Mouse (Mus musculus) forebrain, embryonic 13.5 days (tissue): ENCODE data around the gene Mapkapk5. TPM values are rescaled to one million over a fixed set of nuclear protein-coding genes. Genes with fewer than 3 reads are reported as not detected.
"Not testable (repeated sequence)": the region's sequence is repeated elsewhere in the genome, so short reads cannot be mapped to it uniquely, and the experiment has no call there.

Source experiments
- ATAC-seq: fragments of 200-750 bp; cut with Nextera tagmentation; 2 replicates; pipeline ENCODE4 v1.8.0; 2017
- H3K27ac ChIP-seq: fragments of 300-500 bp; sonication (generic); 2 replicates; pipeline ENCODE4 v1.5.1; 2015; ENCODE audit warnings: inconsistent platforms, mild to moderate bottlenecking, moderate library complexity
- H3K27me3 ChIP-seq: fragments of 300-500 bp; sonication (generic); 2 replicates; pipeline ENCODE4 v1.6.1; 2015; ENCODE audit warnings: mild to moderate bottlenecking, inconsistent platforms
- H3K36me3 ChIP-seq: fragments of 300-500 bp; sonication (generic); 2 replicates; pipeline ENCODE4 v1.6.1; 2015; ENCODE audit warnings: mild to moderate bottlenecking, inconsistent platforms; ENCODE audit not compliant: poor library complexity, severe bottlenecking
- H3K4me1 ChIP-seq: fragments of 300-500 bp; sonication (generic); 2 replicates; pipeline ENCODE4 v1.6.1; 2015; ENCODE audit warnings: inconsistent platforms
- H3K4me2 ChIP-seq: fragments of 300-500 bp; sonication (generic); 2 replicates; pipeline ENCODE4 v1.6.1; 2015; ENCODE audit warnings: inconsistent platforms, mild to moderate bottlenecking, moderate library complexity
- H3K4me3 ChIP-seq: fragments of 300-500 bp; sonication (generic); 2 replicates; pipeline ENCODE4 v1.5.1; 2015; ENCODE audit warnings: mild to moderate bottlenecking, inconsistent platforms
- H3K9ac ChIP-seq: fragments of 300-500 bp; sonication (generic); 2 replicates; pipeline ENCODE4 v1.6.1; 2015; ENCODE audit warnings: mild to moderate bottlenecking, inconsistent platforms
- H3K9me3 ChIP-seq: fragments of 300-500 bp; sonication (generic); replicated peaks from 2 replicates; pipeline ENCODE4 v1.6.1; 2016; ENCODE audit warnings: inconsistent platforms
- WGBS: fragments of 180-500 bp; shearing (Covaris S2); methylation state at CpG from one replicate; pipeline ENCODE4 v1.1.7; 2015; 5-methylcytosine and 5-hydroxymethylcytosine counted together
- polyA plus RNA-seq: library from polyadenylated mRNA; unstranded; fragments of >200 nt; fragmentation: Nextera tagmentation; extraction: Ambion mirVana; gene quantifications from 2 replicates; pipeline ENCODE4 v1.2.1, GENCODE M21; 2015

Mapkapk5 gene
- polyA plus RNA-seq, 1 experiment from 2014 or later: 53.0 TPM

GRCm38 (mm10) chr5:121519758-121520157 is 25.9 kb downstream of the Mapkapk5 start:
- not testable (repeated sequence) for H3K4me1 ChIP-seq, H3K27me3 ChIP-seq, H3K9me3 ChIP-seq, H3K4me3 ChIP-seq, H3K27ac ChIP-seq, ATAC-seq, H3K9ac ChIP-seq, H3K4me2 ChIP-seq
- peaks cover 49% of the 10 kb centered on the region for H3K36me3 ChIP-seq
- 94% methylated on average over 11 of the region's 17 CpGs for WGBS

- ATAC-seq: no peak
- no peaks in the 10 kb centered on the region for H3K27me3 ChIP-seq
- H3K4me1 ChIP-seq: no peaks in the 10 kb centered on the region
- no peaks in the 10 kb centered on the region for H3K9me3 ChIP-seq
- H3K27ac ChIP-seq: no peak overlapping the region
- H3K4me3 ChIP-seq: no peak overlapping the region
- H3K4me2 ChIP-seq: no peak overlapping the region
- H3K36me3 ChIP-seq: peaks cover 41% of the 10 kb centered on the region
- no peak overlapping the region for H3K9ac ChIP-seq
- WGBS: 96% methylated on average over 9 of the region's 9 CpGs
Measured at GRCm38 (mm10) chr5:121518983-121519382, 26.7 kb downstream of the Mapkapk5 start.

- Histone ChIP-seq H3K9ac (no peak overlapping the region), H3K4me3 (no peak overlapping the region), H3K4me1 (no peaks in the 10 kb centered on the region), H3K27me3 (no peaks in the 10 kb centered on the region), H3K36me3 (no peaks in the 10 kb centered on the region), H3K9me3 (no peaks in the 10 kb centered on the region), H3K27ac (no peak overlapping the region), H3K4me2 (no peak overlapping the region)
- ATAC-seq: no peak
- 78% methylated on average over 7 of the region's 7 CpGs for WGBS
Measured at GRCm38 (mm10) chr5:121510009-121510408, 35.7 kb downstream of the Mapkapk5 start.

- H3K27me3 ChIP-seq: no peaks in the 10 kb centered on the region
- no peak overlapping the region for H3K4me2 ChIP-seq
- WGBS: 77% methylated on average over 1 of the region's 1 CpGs
- H3K4me3 ChIP-seq: no peak overlapping the region
- no peak for ATAC-seq
- H3K27ac ChIP-seq: no peak overlapping the region
- H3K4me1 ChIP-seq: no peaks in the 10 kb centered on the region
- H3K9ac ChIP-seq: no peak overlapping the region
- H3K9me3 ChIP-seq: no peaks in the 10 kb centered on the region
- H3K36me3 ChIP-seq: no peaks in the 10 kb centered on the region
Measured at GRCm38 (mm10) chr5:121506846-121507245, 38.9 kb downstream of the Mapkapk5 start.

- no peaks in the 10 kb centered on the region for H3K9me3 ChIP-seq
- WGBS: 99% methylated on average over 3 of the region's 3 CpGs
- H3K9ac ChIP-seq: no peak within 1 kb of the TSS
- no peaks in the 10 kb centered on the region for H3K4me1 ChIP-seq
- H3K4me3 ChIP-seq: no peak within 1 kb of the TSS
- H3K36me3 ChIP-seq: no peaks in the 10 kb centered on the region
- H3K4me2 ChIP-seq: no peak within 1 kb of the TSS
- no peak within 1 kb of the TSS for H3K27ac ChIP-seq
- ATAC-seq: no peak
- H3K27me3 ChIP-seq: no peaks in the 10 kb centered on the region
Measured at GRCm38 (mm10) chr5:121503231-121503630, 42.5 kb downstream of the Mapkapk5 start, which contains the start of gene Adam1b. TSS of gene Adam1b (minus strand) at chr5:121503435.

- H3K9me3 ChIP-seq, H3K36me3 ChIP-seq, H3K4me2 ChIP-seq, H3K4me1 ChIP-seq, ATAC-seq, H3K4me3 ChIP-seq, H3K27ac ChIP-seq, H3K9ac ChIP-seq, H3K27me3 ChIP-seq: not testable (repeated sequence)
- 85% methylated on average over 11 of the region's 17 CpGs for WGBS
Measured at GRCm38 (mm10) chr5:121501424-121501996, 44.2 kb downstream of the Mapkapk5 start.

GRCm38 (mm10) chr5:121500719-121501118 is 45.0 kb downstream of the Mapkapk5 start:
- H3K4me1 ChIP-seq: no peaks in the 10 kb centered on the region
- no peaks in the 10 kb centered on the region for H3K9me3 ChIP-seq
- H3K27me3 ChIP-seq: no peaks in the 10 kb centered on the region
- 73% methylated on average over 7 of the region's 7 CpGs for WGBS
- ATAC-seq: no peak
- no peak overlapping the region for H3K4me2 ChIP-seq
- no peak overlapping the region for H3K9ac ChIP-seq
- no peak overlapping the region for H3K4me3 ChIP-seq
- no peaks in the 10 kb centered on the region for H3K36me3 ChIP-seq
- no peak overlapping the region for H3K27ac ChIP-seq

- WGBS: 76% methylated on average over 8 of the region's 8 CpGs
- H3K27me3 ChIP-seq: no peaks in the 10 kb centered on the region
- H3K9me3 ChIP-seq: no peaks in the 10 kb centered on the region
- H3K4me3 ChIP-seq: no peak overlapping the region
- no peaks in the 10 kb centered on the region for H3K4me1 ChIP-seq
- H3K4me2 ChIP-seq: no peak overlapping the region
- no peak overlapping the region for H3K27ac ChIP-seq
- no peak for ATAC-seq
- H3K36me3 ChIP-seq: no peaks in the 10 kb centered on the region
- no peak overlapping the region for H3K9ac ChIP-seq
Measured at GRCm38 (mm10) chr5:121493305-121493704, 52.4 kb downstream of the Mapkapk5 start.

- no peak overlapping the region for H3K4me2 ChIP-seq
- no peaks in the 10 kb centered on the region for H3K27me3 ChIP-seq
- 85% methylated on average over 5 of the region's 5 CpGs for WGBS
- H3K4me1 ChIP-seq: no peaks in the 10 kb centered on the region
- H3K9me3 ChIP-seq: no peaks in the 10 kb centered on the region
- H3K27ac ChIP-seq: no peak overlapping the region
- no peak overlapping the region for H3K9ac ChIP-seq
- no peak for ATAC-seq
- no peak overlapping the region for H3K4me3 ChIP-seq
- no peaks in the 10 kb centered on the region for H3K36me3 ChIP-seq
Measured at GRCm38 (mm10) chr5:121484801-121485200, 60.9 kb downstream of the Mapkapk5 start.

- Histone ChIP-seq H3K4me2 (no peak overlapping the region), H3K27ac (no peak overlapping the region), H3K9ac (no peak overlapping the region), H3K36me3 (no peaks in the 10 kb centered on the region), H3K4me3 (no peak overlapping the region), H3K9me3 (no peaks in the 10 kb centered on the region), H3K4me1 (no peaks in the 10 kb centered on the region), H3K27me3 (no peaks in the 10 kb centered on the region)
- no peak for ATAC-seq
- 36% methylated on average over 3 of the region's 3 CpGs for WGBS
Measured at GRCm38 (mm10) chr5:121477680-121478079, 68.0 kb downstream of the Mapkapk5 start.

- Histone ChIP-seq H3K4me3 (no peak overlapping the region), H3K36me3 (no peaks in the 10 kb centered on the region), H3K4me1 (no peaks in the 10 kb centered on the region), H3K27me3 (no peaks in the 10 kb centered on the region), H3K9ac (no peak overlapping the region), H3K4me2 (no peak overlapping the region), H3K27ac (no peak overlapping the region), H3K9me3 (no peaks in the 10 kb centered on the region)
- WGBS: 92% methylated on average over 1 of the region's 1 CpGs
- ATAC-seq: no peak
Measured at GRCm38 (mm10) chr5:121476040-121476439, 69.7 kb downstream of the Mapkapk5 start.
